Mouse (Mus musculus): Measurements from ENCODE around the gene 4933411K16Rik. TPM values are rescaled to one million over a fixed set of nuclear protein-coding genes. Genes with fewer than 3 reads are reported as not detected.
A peak's percentile ranks its signal among the peaks of the same experiment; 100 is the strongest.

4933411K16Rik gene
- polyA plus RNA-seq, 1 experiment from 2014 or later: 0.13 TPM

- H3K9me3 ChIP-seq (ENCODE audit: control insufficient read depth, low read length): no peaks in the 10 kb centered on the region
- 87% methylated on average over 6 of the region's 6 CpGs for WGBS
- ATAC-seq (replicated peaks; ENCODE audit: low FRiP score): no peak
- DNase-seq (ENCODE audit: low spot score): no peak
- no peak overlapping the region for H3K4me3 ChIP-seq (ENCODE audit: low read depth, low read length)
- H3K4me2 ChIP-seq (ENCODE audit: low read depth, low read length, severe bottlenecking): no peak overlapping the region
- no peaks in the 10 kb centered on the region for H3K4me1 ChIP-seq (replicated peaks; ENCODE audit: control insufficient read depth, insufficient read depth, low read length)
- H3K36me3 ChIP-seq (ENCODE audit: control insufficient read depth, insufficient read depth, low read length): no peaks in the 10 kb centered on the region
- no peak overlapping the region for H3K27ac ChIP-seq (ENCODE audit: low read depth, low read length)
- no peak overlapping the region for H3K9ac ChIP-seq (ENCODE audit: low read length)
- H3K27me3 ChIP-seq (ENCODE audit: control insufficient read depth, insufficient read depth, low read length): no peaks in the 10 kb centered on the region
Measured at GRCm38 (mm10) chr19:42015001-42015400, 37.0 kb upstream of the 4933411K16Rik start.

- no peak for DNase-seq (ENCODE audit: low spot score)
- Histone ChIP-seq H3K4me2 (ENCODE audit: low read depth, low read length, severe bottlenecking) (no peak overlapping the region), H3K4me1 (replicated peaks; ENCODE audit: control insufficient read depth, insufficient read depth, low read length) (no peaks in the 10 kb centered on the region), H3K27ac (ENCODE audit: low read depth, low read length) (no peak overlapping the region), H3K9ac (ENCODE audit: low read length) (no peak overlapping the region), H3K9me3 (ENCODE audit: control insufficient read depth, low read length) (no peaks in the 10 kb centered on the region), H3K4me3 (ENCODE audit: low read depth, low read length) (no peak overlapping the region), H3K27me3 (ENCODE audit: control insufficient read depth, insufficient read depth, low read length) (no peaks in the 10 kb centered on the region), H3K36me3 (ENCODE audit: control insufficient read depth, insufficient read depth, low read length) (no peaks in the 10 kb centered on the region)
- ATAC-seq (replicated peaks; ENCODE audit: low FRiP score): no peak
- WGBS: 73% methylated on average over 4 of the region's 4 CpGs
Measured at GRCm38 (mm10) chr19:42016251-42016650, 35.8 kb upstream of the 4933411K16Rik start.

GRCm38 (mm10) chr19:42016840-42017239 lies 35.2 kb upstream of the 4933411K16Rik start:
- no peaks in the 10 kb centered on the region for H3K27me3 ChIP-seq (ENCODE audit: control insufficient read depth, insufficient read depth, low read length)
- ATAC-seq (replicated peaks; ENCODE audit: low FRiP score) (no peak), DNase-seq (ENCODE audit: low spot score) (no peak)
- H3K4me1 ChIP-seq (replicated peaks; ENCODE audit: control insufficient read depth, insufficient read depth, low read length): no peaks in the 10 kb centered on the region
- no peaks in the 10 kb centered on the region for H3K9me3 ChIP-seq (ENCODE audit: control insufficient read depth, low read length)
- H3K9ac ChIP-seq (ENCODE audit: low read length): no peak overlapping the region
- no peak overlapping the region for H3K27ac ChIP-seq (ENCODE audit: low read depth, low read length)
- H3K4me2 ChIP-seq (ENCODE audit: low read depth, low read length, severe bottlenecking): no peak overlapping the region
- no peaks in the 10 kb centered on the region for H3K36me3 ChIP-seq (ENCODE audit: control insufficient read depth, insufficient read depth, low read length)
- 56% methylated on average over 5 of the region's 5 CpGs for WGBS
- no peak overlapping the region for H3K4me3 ChIP-seq (ENCODE audit: low read depth, low read length)

GRCm38 (mm10) chr19:42017399-42018247 lies 34.4 kb upstream of the 4933411K16Rik start:
- Histone ChIP-seq H3K4me3 (ENCODE audit: low read depth, low read length) (no peak overlapping the region), H3K9me3 (ENCODE audit: control insufficient read depth, low read length) (no peaks in the 10 kb centered on the region), H3K36me3 (ENCODE audit: control insufficient read depth, insufficient read depth, low read length) (no peaks in the 10 kb centered on the region), H3K4me2 (ENCODE audit: low read depth, low read length, severe bottlenecking) (no peak overlapping the region), H3K27me3 (ENCODE audit: control insufficient read depth, insufficient read depth, low read length) (no peaks in the 10 kb centered on the region), H3K27ac (ENCODE audit: low read depth, low read length) (no peak overlapping the region), H3K9ac (ENCODE audit: low read length) (no peak overlapping the region), H3K4me1 (replicated peaks; ENCODE audit: control insufficient read depth, insufficient read depth, low read length) (no peaks in the 10 kb centered on the region)
- no peak for ATAC-seq (replicated peaks; ENCODE audit: low FRiP score)
- DNase-seq (ENCODE audit: low spot score): no peak
- WGBS: 84% methylated on average over 8 of the region's 8 CpGs

- no peak for DNase-seq (ENCODE audit: low spot score)
- 41% methylated on average over 4 of the region's 4 CpGs for WGBS
Measured at GRCm38 (mm10) chr19:42019011-42019522, 33.0 kb upstream of the 4933411K16Rik start.

GRCm38 (mm10) chr19:42021681-42022541 lies 30.1 kb upstream of the 4933411K16Rik start:
- no peak for DNase-seq (ENCODE audit: low spot score)
- Histone ChIP-seq H3K9me3 (ENCODE audit: control insufficient read depth, low read length) (no peaks in the 10 kb centered on the region), H3K36me3 (ENCODE audit: control insufficient read depth, insufficient read depth, low read length) (no peaks in the 10 kb centered on the region), H3K4me1 (replicated peaks; ENCODE audit: control insufficient read depth, insufficient read depth, low read length) (no peaks in the 10 kb centered on the region), H3K9ac (ENCODE audit: low read length) (no peak overlapping the region), H3K4me3 (ENCODE audit: low read depth, low read length) (no peak overlapping the region), H3K4me2 (ENCODE audit: low read depth, low read length, severe bottlenecking) (no peak overlapping the region), H3K27me3 (ENCODE audit: control insufficient read depth, insufficient read depth, low read length) (no peaks in the 10 kb centered on the region), H3K27ac (ENCODE audit: low read depth, low read length) (no peak overlapping the region)
- 78% methylated on average over 10 of the region's 10 CpGs for WGBS
- no peak for ATAC-seq (replicated peaks; ENCODE audit: low FRiP score)

More at GRCm38 (mm10) chr19:42019011-42019522, 33.0 kb upstream of the 4933411K16Rik start:
- H3K4me1 ChIP-seq (replicated peaks; ENCODE audit: control insufficient read depth, insufficient read depth, low read length): no peaks in the 10 kb centered on the region
- no peak overlapping the region for H3K9ac ChIP-seq (ENCODE audit: low read length)
- no peaks in the 10 kb centered on the region for H3K9me3 ChIP-seq (ENCODE audit: control insufficient read depth, low read length)
- H3K36me3 ChIP-seq (ENCODE audit: control insufficient read depth, insufficient read depth, low read length): no peaks in the 10 kb centered on the region
- no peak overlapping the region for H3K4me3 ChIP-seq (ENCODE audit: low read depth, low read length)
- no peak for ATAC-seq (replicated peaks; ENCODE audit: low FRiP score)
- no peak overlapping the region for H3K4me2 ChIP-seq (ENCODE audit: low read depth, low read length, severe bottlenecking)
- H3K27ac ChIP-seq (ENCODE audit: low read depth, low read length): no peak overlapping the region
- H3K27me3 ChIP-seq (ENCODE audit: control insufficient read depth, insufficient read depth, low read length): no peaks in the 10 kb centered on the region

GRCm38 (mm10) chr19:42022542-42022848 lies 29.6 kb upstream of the 4933411K16Rik start:
- H3K27me3 ChIP-seq (ENCODE audit: control insufficient read depth, insufficient read depth, low read length): no peaks in the 10 kb centered on the region
- H3K4me3 ChIP-seq (ENCODE audit: low read depth, low read length): no peak overlapping the region
- H3K4me1 ChIP-seq (replicated peaks; ENCODE audit: control insufficient read depth, insufficient read depth, low read length): no peaks in the 10 kb centered on the region
- no peaks in the 10 kb centered on the region for H3K9me3 ChIP-seq (ENCODE audit: control insufficient read depth, low read length)
- H3K4me2 ChIP-seq (ENCODE audit: low read depth, low read length, severe bottlenecking): no peak overlapping the region
- no peaks in the 10 kb centered on the region for H3K36me3 ChIP-seq (ENCODE audit: control insufficient read depth, insufficient read depth, low read length)
- ATAC-seq (replicated peaks; ENCODE audit: low FRiP score) (no peak), DNase-seq (ENCODE audit: low spot score) (no peak)
- 85% methylated on average over 2 of the region's 2 CpGs for WGBS
- H3K27ac ChIP-seq (ENCODE audit: low read depth, low read length): no peak overlapping the region
- H3K9ac ChIP-seq (ENCODE audit: low read length): no peak overlapping the region

GRCm38 (mm10) chr19:42026158-42026557 lies 25.9 kb upstream of the 4933411K16Rik start:
- no peaks in the 10 kb centered on the region for H3K27me3 ChIP-seq (ENCODE audit: control insufficient read depth, insufficient read depth, low read length)
- H3K9me3 ChIP-seq (ENCODE audit: control insufficient read depth, low read length): no peaks in the 10 kb centered on the region
- no peak overlapping the region for H3K9ac ChIP-seq (ENCODE audit: low read length)
- WGBS: 9% methylated on average over 5 of the region's 5 CpGs
- no peaks in the 10 kb centered on the region for H3K4me1 ChIP-seq (replicated peaks; ENCODE audit: control insufficient read depth, insufficient read depth, low read length)
- ATAC-seq (replicated peaks; ENCODE audit: low FRiP score) (peak; percentile 71), DNase-seq (ENCODE audit: low spot score) (peak; percentile 86)
- H3K4me3 ChIP-seq (ENCODE audit: low read depth, low read length): no peak overlapping the region
- no peak overlapping the region for H3K27ac ChIP-seq (ENCODE audit: low read depth, low read length)
- H3K4me2 ChIP-seq (ENCODE audit: low read depth, low read length, severe bottlenecking): no peak overlapping the region
- no peaks in the 10 kb centered on the region for H3K36me3 ChIP-seq (ENCODE audit: control insufficient read depth, insufficient read depth, low read length)

All from forebrain, embryonic 11.5 days (tissue).